Mouse (Mus musculus): ENCODE results near the gene Ube2c.

Ube2c gene

DNA sequence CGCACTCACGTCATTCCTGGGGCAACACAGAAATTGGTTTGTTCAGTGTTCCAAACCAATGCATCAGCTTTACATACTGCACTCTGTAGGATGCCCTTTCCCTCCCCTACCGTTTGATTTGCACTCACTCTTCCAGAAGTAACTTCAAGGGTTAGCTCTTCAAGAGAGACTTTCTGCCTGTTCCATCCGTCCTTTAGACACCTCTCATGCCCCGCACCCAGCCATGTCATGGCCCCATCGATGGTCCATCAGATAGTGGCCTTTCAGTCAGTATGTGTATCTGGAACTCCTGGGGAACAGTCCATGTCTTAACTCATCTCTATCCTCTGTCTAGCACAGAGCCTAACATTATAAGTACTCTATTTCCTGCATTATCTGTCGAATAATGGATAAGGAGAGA is 7.1 kb upstream of the Ube2c start:
- no peak for DNase-seq

DNA sequence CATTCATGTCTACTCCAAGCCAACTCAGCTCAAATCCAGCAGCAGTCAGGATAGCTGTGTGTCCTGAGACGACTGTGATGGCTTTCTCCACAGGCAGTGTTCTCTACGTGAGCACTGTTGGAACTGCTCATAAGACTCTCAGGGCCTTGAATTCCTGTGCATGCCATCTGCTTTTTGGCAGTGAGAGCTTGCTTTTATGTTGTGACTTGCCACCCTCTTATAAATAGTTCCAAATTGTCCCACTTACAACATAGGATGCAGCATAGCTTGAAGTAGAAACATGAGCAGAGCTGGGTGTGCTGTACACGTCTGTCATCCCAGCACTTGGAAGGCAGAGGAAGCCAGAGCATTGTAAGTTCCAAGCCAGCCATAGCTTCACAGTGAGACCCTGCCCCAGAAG is 3.9 kb upstream of the Ube2c start:
- DNase-seq, result no peak

DNA sequence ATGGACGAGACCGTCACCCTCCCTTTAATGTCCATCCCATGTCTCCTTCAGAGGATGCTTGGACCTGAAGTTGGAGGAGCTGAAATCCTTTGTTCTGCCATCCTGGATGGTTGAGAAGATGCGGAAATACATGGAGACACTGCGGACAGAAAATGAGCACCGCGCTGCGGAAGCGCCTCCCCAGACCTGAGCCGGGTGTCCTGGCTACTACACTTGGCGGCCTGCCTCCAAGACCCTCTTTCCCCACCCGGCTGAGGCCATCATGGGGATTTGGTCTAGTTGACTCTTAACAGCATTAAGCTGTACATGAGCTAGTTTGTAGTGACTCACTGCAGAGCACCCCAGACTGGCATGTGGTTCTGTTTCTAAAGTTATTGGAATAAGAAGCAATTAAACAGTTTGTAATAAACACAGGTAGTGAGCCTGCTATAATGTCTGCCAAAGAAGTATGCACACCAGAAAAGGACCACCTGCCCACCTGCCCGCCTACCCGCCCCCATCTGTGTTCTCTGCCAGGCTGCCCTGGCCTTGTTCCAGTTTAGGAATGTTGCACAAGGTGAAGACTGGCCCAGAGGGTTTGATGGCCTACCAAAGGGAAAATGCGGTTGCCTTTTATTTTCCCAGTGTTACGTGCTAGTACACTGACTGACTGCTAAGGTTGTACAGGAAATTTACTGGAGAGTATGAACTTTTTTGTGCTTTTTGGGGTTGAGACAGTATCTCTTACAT is 1.7 kb upstream of the Ube2c start:
- DNase-seq, result no peak

DNA sequence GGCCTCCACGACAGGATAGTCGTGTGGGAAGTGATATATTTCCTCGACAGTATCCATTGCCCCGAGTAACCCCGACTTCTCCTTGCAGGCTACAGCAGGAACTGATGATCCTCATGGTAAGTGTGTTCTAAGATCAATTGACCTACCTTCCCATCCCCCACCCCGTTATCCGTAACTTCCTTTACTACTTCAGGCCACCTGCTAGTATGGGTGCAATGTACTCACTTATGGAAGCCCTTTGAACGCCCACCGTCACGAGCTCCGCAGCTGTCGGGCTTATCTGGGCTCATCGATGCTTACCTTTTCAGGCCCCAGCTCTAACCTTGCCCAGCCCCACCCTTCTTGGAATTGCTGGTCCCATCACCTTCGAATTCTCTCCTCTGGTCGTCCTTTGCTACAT is 581 bp downstream of the Ube2c start:
- no peak for DNase-seq

DNA sequence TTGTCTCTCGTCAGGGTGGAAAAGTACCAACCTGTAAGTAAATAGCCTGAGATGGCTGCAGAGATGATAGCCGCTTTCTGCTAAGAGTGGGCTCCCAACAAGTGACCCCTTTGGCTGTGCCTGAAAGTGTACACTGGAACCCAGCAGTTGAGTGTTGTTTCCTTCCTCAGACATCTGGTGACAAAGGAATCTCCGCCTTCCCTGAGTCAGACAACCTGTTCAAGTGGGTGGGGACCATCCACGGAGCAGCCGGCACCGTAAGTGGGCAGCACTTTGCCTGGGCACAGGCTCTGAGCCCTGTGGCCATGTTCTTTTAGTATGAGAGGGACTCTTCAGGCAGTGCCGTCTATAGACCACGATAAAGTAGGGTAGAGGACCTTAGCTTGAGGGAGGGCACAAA is 1.4 kb downstream of the Ube2c start:
- DNase-seq, result no peak

DNA sequence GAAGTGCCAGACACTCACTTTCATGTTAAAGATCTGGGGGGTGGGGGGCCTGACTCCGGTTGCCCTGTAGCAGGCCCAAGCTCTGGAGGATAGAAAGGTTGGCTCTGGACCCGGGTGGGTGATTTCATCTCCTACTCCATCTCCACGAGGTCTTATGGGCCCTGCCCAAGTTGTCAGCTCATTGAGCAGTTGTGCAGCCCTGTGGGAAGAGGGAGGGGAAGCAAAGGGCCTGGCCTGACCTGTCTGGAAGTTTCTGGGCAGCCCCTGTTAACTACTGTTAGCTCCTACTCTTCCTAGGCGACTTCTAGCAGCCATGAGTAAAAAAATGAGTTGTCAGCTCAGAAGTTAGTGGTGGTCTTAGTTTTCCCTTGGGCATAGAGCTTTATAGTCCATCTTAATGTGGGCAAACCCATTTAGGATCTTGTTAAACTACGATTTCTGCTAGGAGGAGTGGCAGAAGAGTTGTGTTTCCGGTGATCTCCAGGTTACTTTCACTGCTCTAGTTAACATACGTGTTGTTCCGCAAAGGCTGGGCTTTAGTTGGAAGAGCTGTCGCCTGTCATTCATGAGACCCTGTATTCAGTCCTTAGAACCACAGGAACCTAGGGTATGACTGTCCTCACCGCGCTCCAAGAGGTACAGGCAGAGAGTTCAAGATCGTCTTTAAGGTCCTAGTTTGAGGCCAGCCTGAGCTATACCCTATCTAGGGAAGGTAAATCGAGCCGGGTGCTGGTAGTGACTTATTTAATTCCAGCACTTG is 3.7 kb downstream of the Ube2c start:
- DNase-seq, result no peak

- DNase-seq, result no peak
These were observed 4.3 kb downstream of the Ube2c start for GRCm38 (mm10) chr2:164773989-164774364.

- no peak for DNase-seq
These were observed 6.4 kb downstream of the Ube2c start for GRCm38 (mm10) chr2:164776130-164776529.

- DNase-seq, result no peak
These were observed 7.1 kb downstream of the Ube2c start for GRCm38 (mm10) chr2:164776801-164777200.

DNA sequence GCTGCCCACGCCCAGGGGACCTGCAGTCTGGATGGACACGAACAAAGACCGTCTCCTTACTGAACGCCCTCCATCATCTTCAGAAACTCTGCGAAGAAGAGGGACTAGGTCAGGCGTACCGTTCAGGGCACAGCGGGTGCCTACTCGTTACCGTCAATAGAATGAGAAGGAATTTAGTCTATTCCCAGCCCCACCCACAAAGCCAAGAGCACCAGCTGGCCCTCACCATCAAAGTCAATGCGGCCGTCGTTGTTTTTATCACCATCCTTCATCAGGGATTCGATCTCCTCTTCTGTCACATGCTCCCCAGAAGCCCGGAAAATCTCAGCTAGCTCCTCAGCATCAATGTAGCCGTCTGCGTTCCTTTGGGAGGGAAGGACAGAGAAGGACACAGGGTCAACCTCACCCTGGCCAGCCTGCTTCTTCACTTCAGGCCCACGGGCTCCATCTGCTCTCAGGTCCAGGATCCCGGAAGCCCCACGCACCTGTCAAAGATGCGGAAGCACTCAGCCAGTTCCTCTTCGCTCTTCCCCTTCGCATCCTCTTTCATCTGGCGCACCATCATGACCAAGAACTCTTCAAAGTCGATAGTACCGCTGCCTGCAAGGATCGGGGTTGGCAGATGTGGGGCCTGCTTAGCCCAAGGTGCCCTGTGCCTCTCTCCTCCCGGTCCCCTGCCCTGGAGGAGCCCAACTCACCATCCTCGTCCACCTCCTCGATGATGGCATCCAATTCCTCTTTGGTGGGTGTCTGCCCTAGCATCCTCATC is 7.7 kb downstream of the Ube2c start:
- DNase-seq, result no peak

- no peak for DNase-seq
These were observed 8.3 kb downstream of the Ube2c start for GRCm38 (mm10) chr2:164778015-164778287.

GRCm38 (mm10) chr2:164778809-164779208 is 9.1 kb downstream of the Ube2c start:
- no peak for DNase-seq

- no peak for DNase-seq
These were observed 9.9 kb downstream of the Ube2c start, which contains the start of gene Tnnc2 for GRCm38 (mm10) chr2:164779481-164780086. Tnnc2 (minus strand) TSS chr2:164779967.

DNA sequence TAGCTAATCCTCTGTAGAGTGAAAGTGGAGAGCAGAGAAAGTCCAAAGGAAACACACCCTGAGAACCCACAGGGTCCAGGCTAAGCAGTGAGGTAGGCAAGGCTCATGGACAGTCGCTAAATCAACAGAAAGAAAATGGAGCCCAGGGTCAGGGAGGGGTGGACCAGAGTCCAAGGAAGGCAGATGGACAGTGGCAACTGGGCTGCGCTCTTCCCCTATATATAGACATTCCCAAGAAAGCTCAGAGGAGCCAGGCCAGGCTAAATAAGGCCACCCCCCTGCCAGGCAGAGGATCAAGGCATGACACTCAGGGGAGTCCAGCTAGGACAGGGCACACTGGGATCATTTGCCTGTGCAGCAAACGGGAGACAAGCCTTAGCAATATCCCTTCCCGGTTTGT is 12.2 kb downstream of the Ube2c start:
- no peak for DNase-seq

GRCm38 (mm10) chr2:164783926-164784581 is 14.4 kb downstream of the Ube2c start:
- no peak for DNase-seq

- no peak for DNase-seq
These were observed 15.2 kb downstream of the Ube2c start for GRCm38 (mm10) chr2:164784869-164785420.

DNA sequence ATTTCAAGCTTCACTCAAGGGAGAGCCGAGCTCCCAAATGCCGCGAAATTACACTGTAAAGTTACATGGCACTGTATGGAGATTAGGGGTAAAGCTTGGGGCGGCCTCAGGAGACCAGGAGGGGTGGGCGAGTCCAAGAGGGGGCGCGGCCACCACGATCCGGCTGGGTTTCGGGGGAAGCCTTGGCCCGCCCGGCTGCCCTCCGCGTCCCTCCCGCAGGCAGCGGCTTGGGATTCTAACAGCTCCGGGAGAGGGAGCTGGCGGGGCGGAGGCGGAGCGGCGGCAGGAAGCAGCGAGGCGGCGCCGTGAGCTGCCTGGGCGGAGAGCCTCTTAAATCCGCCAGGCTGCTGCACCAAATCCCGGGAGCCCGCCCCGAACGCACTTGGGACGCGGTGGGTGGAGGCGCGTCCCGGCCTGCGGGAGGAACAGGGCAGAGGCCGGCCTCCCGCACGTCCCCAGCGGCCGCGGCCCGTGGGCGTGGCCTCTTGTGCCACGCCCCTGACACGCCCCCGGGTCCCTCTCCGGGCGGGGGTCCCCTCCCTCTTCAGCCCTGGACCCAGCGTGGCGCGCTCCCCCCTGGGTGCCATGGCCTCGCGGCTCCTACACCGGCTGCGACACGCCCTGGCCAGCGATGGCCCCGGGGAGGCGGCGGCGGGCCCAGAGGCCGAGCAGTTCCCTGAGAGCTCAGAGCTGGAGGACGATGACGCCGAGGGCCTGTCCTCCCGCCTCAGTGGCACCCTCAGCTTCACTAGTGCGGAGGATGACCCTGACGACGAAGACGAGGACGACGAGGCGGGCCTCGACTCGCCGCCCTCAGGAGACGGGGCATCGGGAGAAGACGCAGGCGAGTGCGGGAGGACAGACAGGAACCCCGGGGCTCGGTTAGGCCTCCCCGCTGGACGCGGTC is 16.0 kb downstream of the Ube2c start, which contains the start of gene Snx21:
TSS of gene Snx21 (plus strand) at position 343 of the 907 bp plus-strand sequence.
- DNase-seq, result peak; percentile 92

DNA sequence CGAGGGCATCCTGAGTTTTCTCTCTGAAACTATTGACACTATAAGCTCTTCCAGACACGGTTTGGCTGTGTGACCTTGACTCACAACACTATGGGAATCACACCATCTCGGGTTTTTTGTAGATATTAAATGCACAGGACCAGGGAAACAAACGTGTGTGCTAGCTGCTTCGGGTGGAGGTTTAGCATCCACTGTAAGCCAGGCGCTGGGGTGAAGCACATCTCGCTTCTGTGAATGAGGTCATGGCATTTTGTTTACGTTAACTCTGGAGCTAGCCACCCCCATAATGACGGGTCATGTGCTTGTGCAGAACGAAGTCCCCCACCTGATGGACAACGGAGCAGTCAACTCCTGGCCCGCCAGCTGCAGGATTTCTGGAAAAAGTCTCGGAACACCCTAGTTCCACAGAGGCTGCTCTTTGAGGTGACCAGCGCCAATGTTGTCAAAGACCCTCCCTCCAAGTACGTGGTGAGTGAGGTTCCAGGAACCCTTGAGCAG is 16.7 kb downstream of the Ube2c start:
- DNase-seq, result peak; percentile 31

DNA sequence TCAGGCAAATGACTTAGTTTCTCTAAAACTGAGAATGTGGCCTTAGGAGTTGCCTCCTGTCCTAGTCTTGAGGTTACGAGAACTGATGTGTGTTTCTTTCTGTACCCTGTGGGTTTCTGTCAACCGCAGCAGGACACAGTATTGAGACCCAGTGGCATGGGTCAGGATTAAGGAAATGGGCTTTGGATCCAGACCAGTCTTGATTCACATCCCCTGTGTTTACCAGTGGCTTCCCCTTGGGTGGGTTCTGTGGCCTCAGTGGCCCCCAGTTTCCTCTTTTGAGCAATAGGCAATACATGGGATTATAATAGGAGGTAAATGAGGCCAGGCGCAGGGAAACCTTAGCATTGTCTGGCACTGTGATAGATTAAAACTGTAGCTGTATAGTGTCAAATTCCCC is 17.3 kb downstream of the Ube2c start:
- DNase-seq, result no peak

- no peak for DNase-seq
These were observed 18.1 kb downstream of the Ube2c start for GRCm38 (mm10) chr2:164787779-164788178.

DNA sequence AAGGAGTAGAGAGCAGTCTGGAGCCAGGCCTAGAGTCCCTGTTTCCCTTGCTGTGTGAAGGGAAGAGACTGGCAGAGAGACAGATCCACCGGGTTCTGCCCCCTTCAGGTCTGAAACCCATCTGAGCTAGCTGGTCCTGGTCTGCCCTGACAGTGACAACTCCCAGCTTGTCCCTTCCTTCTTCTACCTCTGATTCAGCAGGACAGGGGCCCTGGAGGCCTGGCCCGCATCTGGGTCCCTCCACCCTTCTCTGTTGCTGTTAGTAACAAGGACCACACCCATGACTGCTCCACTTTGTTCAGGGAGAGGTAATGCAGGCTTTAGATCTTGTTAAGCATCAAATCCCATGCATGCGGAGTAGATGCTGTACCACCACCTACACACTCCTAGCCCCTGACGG is 18.7 kb downstream of the Ube2c start:
- no peak for DNase-seq

Measured in cerebellum, adult 11 months (tissue).